Mouse (Mus musculus) liver, embryonic 14.5 days (tissue): ENCODE measurements around the gene Homez. TPM values are rescaled to one million over a fixed set of nuclear protein-coding genes. Genes with fewer than 3 reads are reported as not detected.
A peak's percentile ranks its signal among the peaks of the same experiment; 100 is the strongest.

Experiments
- ATAC-seq: fragments of 200-750 bp; cut with Nextera tagmentation; 2 replicates; pipeline ENCODE4 v1.8.0; 2017; ENCODE audit warnings: moderate number of reproducible peaks, mild to moderate bottlenecking, moderate library complexity; ENCODE audit not compliant: insufficient read depth
- DNase-seq, 3 experiments: peaks; one replicate each; pipeline ENCODE4 v3.0.0-alpha.2; 2012 to 2013; ENCODE audit warnings: low read depth in 3 of 3, low spot score in 3 of 3
- H3K27ac ChIP-seq: fragments of 300-500 bp; sonication (generic); 2 replicates; pipeline ENCODE4 v1.5.1; 2014; ENCODE audit warnings: moderate library complexity, mild to moderate bottlenecking, control low read depth, inconsistent platforms
- H3K27me3 ChIP-seq: fragments of 300-500 bp; sonication (generic); 2 replicates; pipeline ENCODE4 v1.6.1; 2014; ENCODE audit warnings: mild to moderate bottlenecking, low read length, moderate library complexity; ENCODE audit not compliant: control insufficient read depth, insufficient read depth
- H3K36me3 ChIP-seq: fragments of 300-500 bp; sonication (generic); replicated peaks from 2 replicates; pipeline ENCODE4 v1.6.1; 2014; ENCODE audit warnings: low read depth; ENCODE audit not compliant: control insufficient read depth, insufficient read depth
- H3K4me1 ChIP-seq, 2 experiments: fragments of 200-500 bp in 1 of 2; fragments of 300-500 bp in 1 of 2; sonication (generic) in 1 of 2; replicated peaks; 2 replicates each; pipeline ENCODE4 v1.6.1; 2012 to 2014; ENCODE audit warnings: antibody characterized with exemption in 1 of 2, inconsistent platforms in 1 of 2, low read length in 1 of 2; ENCODE audit not compliant: control insufficient read depth in 2 of 2, insufficient read depth in 2 of 2
- H3K4me2 ChIP-seq: fragments of 300-500 bp; sonication (generic); 2 replicates; pipeline ENCODE4 v1.6.1; 2014; ENCODE audit warnings: low read depth, mild to moderate bottlenecking, control low read depth, moderate library complexity
- H3K4me3 ChIP-seq, 2 experiments: fragments of 200-500 bp in 1 of 2; fragments of 300-500 bp in 1 of 2; sonication (generic) in 1 of 2; 2 replicates each; pipeline ENCODE4 v1.5.1; 2012 to 2014; ENCODE audit warnings: low read depth in 2 of 2, low read length in 2 of 2, mild to moderate bottlenecking in 2 of 2, control low read depth in 1 of 2, inconsistent platforms in 1 of 2, moderate library complexity in 1 of 2; ENCODE audit not compliant: insufficient read depth in 1 of 2
- H3K9ac ChIP-seq: fragments of 300-500 bp; sonication (generic); replicated peaks from 2 replicates; pipeline ENCODE4 v1.6.1; 2014; ENCODE audit warnings: mild to moderate bottlenecking, control low read depth, moderate library complexity
- H3K9me3 ChIP-seq: fragments of 300-500 bp; sonication (generic); 2 replicates; pipeline ENCODE4 v1.6.1; 2016; ENCODE audit warnings: low read length, mixed read lengths; ENCODE audit not compliant: control insufficient read depth
- CTCF ChIP-seq: IDR thresholded peaks from 2 replicates; pipeline ENCODE4 v1.5.1; 2016; ENCODE audit warnings: antibody characterized with exemption, low read depth, control low read depth
- EP300 ChIP-seq: IDR thresholded peaks from 2 replicates; pipeline ENCODE4 v1.6.1; 2016; ENCODE audit warnings: antibody characterized with exemption, low read depth
- WGBS: fragments of 180-500 bp; shearing (Covaris S2); extraction: QIAGEN DNeasy Blood & Tissue Kit; methylation state at CpG from one replicate; pipeline ENCODE4 v1.1.7; 2014; ENCODE audit not compliant: insufficient replicate concordance; 5-methylcytosine and 5-hydroxymethylcytosine counted together
- polyA plus RNA-seq, 2 experiments: library from polyadenylated mRNA; depleted of rRNA in 1 of 2; stranded (reverse) in 1 of 2; unstranded in 1 of 2; fragments of >200 nt; fragmentation: Nextera tagmentation in 1 of 2; extraction: Ambion mirVana in 1 of 2; gene quantifications; 2 replicates each; pipeline versions ENCODE4 v1.2.1 to v1.2.3; 2012 to 2014

The Homez gene
- polyA plus RNA-seq, 2 experiments, result 0.96 to 1.8 TPM

GRCm38 (mm10) chr14:54864313-54865036, 6.3 kb downstream of the Homez start:
- H3K4me1 ChIP-seq, result no peaks in the 10 kb centered on the region
- H3K36me3 ChIP-seq, result no peaks in the 10 kb centered on the region
- peak overlapping the region; percentile 85 to 93 for H3K4me3 ChIP-seq
- DNase-seq (no peak), ATAC-seq (peak; percentile 25)
- no peaks in the 10 kb centered on the region for H3K9me3 ChIP-seq
- no peaks in the 10 kb centered on the region for H3K27me3 ChIP-seq
- TF ChIP-seq EP300, result no peak
- no peak for TF ChIP-seq CTCF
- no peak overlapping the region for H3K27ac ChIP-seq
- H3K4me2 ChIP-seq, result peak overlapping the region; percentile 96
- peak overlapping the region; percentile 81 for H3K9ac ChIP-seq
- 12% methylated on average over 21 of the region's 21 CpGs for WGBS

GRCm38 (mm10) chr14:54863501-54864312, 7.1 kb downstream of the Homez start:
- no peaks in the 10 kb centered on the region for H3K36me3 ChIP-seq
- WGBS, result 1% methylated on average over 55 of the region's 56 CpGs
- H3K4me2 ChIP-seq, result peak overlapping the region; percentile 96
- TF ChIP-seq EP300 (no peak), CTCF (peak; percentile 18; the same call in 1 of the 2 replicates)
- H3K9ac ChIP-seq, result peak overlapping the region; percentile 81
- no peaks in the 10 kb centered on the region for H3K9me3 ChIP-seq
- no peak overlapping the region for H3K27ac ChIP-seq
- peak; percentile 99 for ATAC-seq
- H3K4me1 ChIP-seq, result no peaks in the 10 kb centered on the region
- peak overlapping the region; percentile 85 to 93 for H3K4me3 ChIP-seq
- DNase-seq, result peak; percentile 72 to 76 (median 73)
- H3K27me3 ChIP-seq, result no peaks in the 10 kb centered on the region

GRCm38 (mm10) chr14:54860511-54860910, 10.2 kb downstream of the Homez start:
- TF ChIP-seq CTCF, result peak; percentile 83
- no peak for TF ChIP-seq EP300
- Histone ChIP-seq H3K4me2 (no peak overlapping the region), H3K36me3 (no peaks in the 10 kb centered on the region), H3K27me3 (no peaks in the 10 kb centered on the region), H3K9ac (no peak overlapping the region), H3K9me3 (no peaks in the 10 kb centered on the region), H3K4me3 (no peak overlapping the region), H3K4me1 (no peaks in the 10 kb centered on the region), H3K27ac (no peak overlapping the region)
- WGBS, result 15% methylated on average over 2 of the region's 2 CpGs
- DNase-seq (no peak), ATAC-seq (no peak)

GRCm38 (mm10) chr14:54857891-54858290, 12.9 kb downstream of the Homez start:
- no peak for TF ChIP-seq CTCF
- TF ChIP-seq EP300, result no peak
- Histone ChIP-seq H3K9me3 (no peaks in the 10 kb centered on the region), H3K4me2 (no peak overlapping the region), H3K9ac (no peak overlapping the region), H3K4me3 (no peak overlapping the region), H3K27ac (no peak overlapping the region), H3K27me3 (no peaks in the 10 kb centered on the region), H3K36me3 (no peaks in the 10 kb centered on the region), H3K4me1 (no peaks in the 10 kb centered on the region)
- ATAC-seq (no peak), DNase-seq (no peak)
- 77% methylated on average over 9 of the region's 9 CpGs for WGBS

GRCm38 (mm10) chr14:54856703-54857102, 14.1 kb downstream of the Homez start:
- TF ChIP-seq CTCF, result no peak
- no peak for TF ChIP-seq EP300
- no peak overlapping the region for H3K4me3 ChIP-seq
- ATAC-seq (no peak), DNase-seq (no peak)
- no peak overlapping the region for H3K9ac ChIP-seq
- no peaks in the 10 kb centered on the region for H3K27me3 ChIP-seq
- no peaks in the 10 kb centered on the region for H3K36me3 ChIP-seq
- 31% methylated on average over 7 of the region's 7 CpGs for WGBS
- no peak overlapping the region for H3K4me2 ChIP-seq
- H3K9me3 ChIP-seq, result no peaks in the 10 kb centered on the region
- H3K4me1 ChIP-seq, result no peaks in the 10 kb centered on the region
- no peak overlapping the region for H3K27ac ChIP-seq
